ENCODE assay signal across 28 mouse cellular contexts in genomic region chr12:29256103-29256502, GRCm38 (mm10).
"Had no signal": no experiment of that assay in that cellular context is flagged by ENCODE, and none has a peak within 500 bp of the region (broad histone marks: within the 10 kb centered on the region; RNA-seq: fewer than 3 reads in every experiment).

No protein-coding gene starts in this region.

- ATAC-seq: forebrain, embryonic 13.5 days; forebrain, embryonic 14.5 days; forebrain, embryonic 15.5 days; forebrain, embryonic 16.5 days; forebrain, postnatal 0 days had no signal

- DNase-seq: cerebellum, adult 2 months; cerebellum, adult 8-10 months; cerebellum, adult 9-10 months; cerebellum, adult 9-11 months; cerebellum, postnatal 10 days; cerebellum, postnatal 14 days; cerebellum, postnatal 25 days; cerebellum, postnatal 36 days; embryo, embryonic 11 days; forebrain, postnatal 0 days; gastrocnemius, adult 2 months; gastrocnemius, postnatal 10 days; gastrocnemius, postnatal 14 days; gastrocnemius, postnatal 25 days; gastrocnemius, postnatal 36 days; heart, adult 18-20 months; heart, adult 2 months had no signal

- H3K27ac ChIP-seq: embryonic facial prominence, embryonic 10.5 days; embryonic facial prominence, embryonic 12.5 days; embryonic facial prominence, embryonic 13.5 days; embryonic facial prominence, embryonic 15.5 days; forebrain, embryonic 12.5 days; forebrain, embryonic 13.5 days; forebrain, embryonic 15.5 days; gastrocnemius, adult 2 months; heart, adult 2 months had no signal

- H3K4me3 ChIP-seq: embryonic facial prominence, embryonic 10.5 days; embryonic facial prominence, embryonic 12.5 days; embryonic facial prominence, embryonic 13.5 days; embryonic facial prominence, embryonic 15.5 days; erythroblast, embryonic 14.5 days; forebrain, embryonic 10.5 days; forebrain, embryonic 12.5 days; forebrain, embryonic 13.5 days; forebrain, embryonic 15.5 days; gastrocnemius, adult 2 months; heart, adult 2 months had no signal

- H3K4me2 ChIP-seq: embryonic facial prominence, embryonic 12.5 days; embryonic facial prominence, embryonic 13.5 days; embryonic facial prominence, embryonic 15.5 days; forebrain, embryonic 12.5 days; forebrain, embryonic 13.5 days; forebrain, embryonic 15.5 days had no signal

- H3K9ac ChIP-seq: embryonic facial prominence, embryonic 12.5 days; embryonic facial prominence, embryonic 13.5 days; embryonic facial prominence, embryonic 15.5 days; forebrain, embryonic 12.5 days; forebrain, embryonic 13.5 days; forebrain, embryonic 15.5 days; forebrain, postnatal 0 days had no signal

- H3K27me3 ChIP-seq: embryonic facial prominence, embryonic 12.5 days; embryonic facial prominence, embryonic 13.5 days; embryonic facial prominence, embryonic 15.5 days; forebrain, embryonic 12.5 days; forebrain, embryonic 13.5 days; forebrain, embryonic 15.5 days had no signal

- H3K9me3 ChIP-seq: embryonic facial prominence, embryonic 10.5 days; embryonic facial prominence, embryonic 12.5 days; embryonic facial prominence, embryonic 13.5 days; embryonic facial prominence, embryonic 15.5 days; forebrain, embryonic 10.5 days; forebrain, embryonic 12.5 days; forebrain, embryonic 13.5 days; forebrain, embryonic 15.5 days had no signal

- H3K36me3 ChIP-seq: embryonic facial prominence, embryonic 10.5 days; embryonic facial prominence, embryonic 12.5 days; embryonic facial prominence, embryonic 13.5 days; embryonic facial prominence, embryonic 15.5 days; forebrain, embryonic 10.5 days; forebrain, embryonic 12.5 days; forebrain, embryonic 15.5 days had no signal
